Mouse (Mus musculus): ENCODE data around the gene Tmem127. TPM values are rescaled to one million over a fixed set of nuclear protein-coding genes. Genes with fewer than 3 reads are reported as not detected.

Gene Tmem127
- polyA plus RNA-seq, 1 experiment, result 27.3 TPM

Other genes with a start within 250 kb of the Tmem127 start
- gene Ap4e1, start 239.2 kb upstream of the Tmem127 start, polyA plus RNA-seq (2012; ENCODE audit: insufficient read depth, insufficient read length, missing spikeins), result 3.4 and 5.2 TPM in 2 replicates
- gene Blvra, start 177.2 kb upstream of the Tmem127 start, polyA plus RNA-seq (2012; ENCODE audit: insufficient read depth, insufficient read length, missing spikeins), result 68.1 and 106 TPM in 2 replicates
- 1.0 and 1.5 TPM in 2 replicates for gene Ncaph, start 114.0 kb upstream of the Tmem127 start, polyA plus RNA-seq (2012; ENCODE audit: insufficient read depth, insufficient read length, missing spikeins)
- 2.2 and 3.3 TPM in 2 replicates for gene Itpripl1, start 104.5 kb upstream of the Tmem127 start, polyA plus RNA-seq (2012; ENCODE audit: insufficient read depth, insufficient read length, missing spikeins)
- gene 1810024B03Rik, start 39.6 kb upstream of the Tmem127 start, polyA plus RNA-seq (2012; ENCODE audit: insufficient read depth, insufficient read length, missing spikeins), result 2.3 and 2.4 TPM in 2 replicates
- gene Snrnp200, start 39.5 kb upstream of the Tmem127 start, polyA plus RNA-seq (2012; ENCODE audit: insufficient read depth, insufficient read length, missing spikeins), result 26.7 and 31.7 TPM in 2 replicates
- gene Ciao1, start 92 bp upstream of the Tmem127 start, polyA plus RNA-seq (2012; ENCODE audit: insufficient read depth, insufficient read length, missing spikeins), result 36.2 and 50.4 TPM in 2 replicates
- 71.1 and 87.5 TPM in 2 replicates for gene Stard7, start 22.3 kb downstream of the Tmem127 start, polyA plus RNA-seq (2012; ENCODE audit: insufficient read depth, insufficient read length, missing spikeins)
- 0.63 TPM in 1 of 2 replicates, not detected in the other for gene Dusp2, start 88.3 kb downstream of the Tmem127 start, polyA plus RNA-seq (2012; ENCODE audit: insufficient read depth, insufficient read length, missing spikeins)
- gene Astl, start 90.7 kb downstream of the Tmem127 start, polyA plus RNA-seq (2012; ENCODE audit: insufficient read depth, insufficient read length, missing spikeins), result not detected in 2 replicates
- gene Adra2b, start 115.3 kb downstream of the Tmem127 start, polyA plus RNA-seq (2012; ENCODE audit: insufficient read depth, insufficient read length, missing spikeins), result 0.38 TPM in 1 of 2 replicates, not detected in the other
- gene Gpat2, start 177.3 kb downstream of the Tmem127 start, polyA plus RNA-seq (2012; ENCODE audit: insufficient read depth, insufficient read length, missing spikeins), result not detected in 2 replicates
- 103 and 106 TPM in 2 replicates for gene Fahd2a, start 196.7 kb downstream of the Tmem127 start, polyA plus RNA-seq (2012; ENCODE audit: insufficient read depth, insufficient read length, missing spikeins)

Data from brown adipose tissue, adult 24 weeks (tissue).